Mouse (Mus musculus) limb, embryonic 11.5 days (tissue): ENCODE data around the gene Dffb. TPM values are rescaled to one million over a fixed set of nuclear protein-coding genes. Genes with fewer than 3 reads are reported as not detected.
"Not testable (repeated sequence)": the region's sequence is repeated elsewhere in the genome, so short reads cannot be mapped to it uniquely, and the experiment has no call there.

Experiments used
- ATAC-seq: fragments of 200-750 bp; cut with Nextera tagmentation; 2 replicates; pipeline ENCODE4 v1.8.0; 2017; ENCODE audit warnings: low read depth; ENCODE audit not compliant: insufficient number of reproducible peaks, low FRiP score, low TSS enrichment
- DNase-seq: peaks from one replicate; pipeline ENCODE4 v3.0.0-alpha.2; 2015; ENCODE audit warnings: low spot score
- H3K27ac ChIP-seq: fragments of 300-500 bp; sonication (generic); replicated peaks from 2 replicates; pipeline ENCODE4 v1.5.1; 2014; ENCODE audit warnings: low read depth, mild to moderate bottlenecking, low read length
- H3K27me3 ChIP-seq: fragments of 300-500 bp; sonication (generic); 2 replicates; pipeline ENCODE4 v1.6.1; 2014; ENCODE audit warnings: mild to moderate bottlenecking, low read length, mixed read lengths; ENCODE audit not compliant: control insufficient read depth, insufficient read depth
- H3K36me3 ChIP-seq: fragments of 300-500 bp; sonication (generic); 2 replicates; pipeline ENCODE4 v1.6.1; 2014; ENCODE audit warnings: mild to moderate bottlenecking, low read length, moderate library complexity, mixed read lengths; ENCODE audit not compliant: control insufficient read depth, insufficient read depth
- H3K4me1 ChIP-seq: fragments of 300-500 bp; sonication (generic); 2 replicates; pipeline ENCODE4 v1.6.1; 2014; ENCODE audit warnings: low read length, mixed read lengths; ENCODE audit not compliant: control insufficient read depth, insufficient read depth
- H3K4me2 ChIP-seq: fragments of 300-500 bp; sonication (generic); 2 replicates; pipeline ENCODE4 v1.6.1; 2014; ENCODE audit warnings: low read depth, mild to moderate bottlenecking, moderate library complexity; ENCODE audit not compliant: severe bottlenecking
- H3K4me3 ChIP-seq: fragments of 300-500 bp; sonication (generic); 2 replicates; pipeline ENCODE4 v1.5.1; 2014; ENCODE audit warnings: low read depth, low read length
- H3K9ac ChIP-seq: fragments of 300-500 bp; sonication (generic); 2 replicates; pipeline ENCODE4 v1.6.1; 2014; ENCODE audit warnings: mild to moderate bottlenecking, low read length
- H3K9me3 ChIP-seq: fragments of 300-500 bp; sonication (generic); 2 replicates; pipeline ENCODE4 v1.6.1; 2016; ENCODE audit warnings: low read length; ENCODE audit not compliant: control insufficient read depth
- WGBS: fragments of 180-500 bp; shearing (Covaris S2); extraction: QIAGEN DNeasy Blood & Tissue Kit; methylation state at CpG from one replicate; pipeline ENCODE4 v1.1.7; 2014; 5-methylcytosine and 5-hydroxymethylcytosine counted together
- polyA plus RNA-seq: library from polyadenylated mRNA; unstranded; fragments of >200 nt; fragmentation: Nextera tagmentation; extraction: Ambion mirVana; gene quantifications from 2 replicates; pipeline ENCODE4 v1.2.1, GENCODE M21; 2014

Dffb gene
- polyA plus RNA-seq, 1 experiment from 2014 or later, result 14.1 TPM

DNA sequence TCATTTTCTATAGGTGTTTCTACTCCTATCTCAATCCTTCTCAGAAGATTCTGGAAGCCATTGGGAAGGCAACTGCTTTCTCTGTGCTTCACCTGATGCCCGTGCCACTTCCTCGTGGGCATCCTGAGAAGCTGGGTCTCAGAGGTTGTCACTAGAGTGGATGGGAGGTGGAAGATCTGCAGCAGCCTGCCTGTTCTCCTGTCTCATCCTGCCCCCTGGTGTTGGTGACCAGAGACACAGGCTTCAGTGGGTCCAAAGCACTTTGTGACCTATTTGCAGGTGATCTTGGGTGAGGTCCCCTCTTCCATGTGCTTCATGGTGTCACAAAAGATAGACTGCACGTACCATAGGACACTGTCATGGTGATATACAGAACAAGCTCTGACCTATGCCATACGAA is 31.7 kb downstream of the Dffb start:
- Histone ChIP-seq H3K4me2 (no peak overlapping the region), H3K27ac (no peak overlapping the region), H3K4me3 (no peak overlapping the region), H3K27me3 (no peaks in the 10 kb centered on the region), H3K4me1 (peaks cover 5% of the 10 kb centered on the region; the same call in 1 of the 2 replicates), H3K36me3 (no peaks in the 10 kb centered on the region), H3K9ac (no peak overlapping the region), H3K9me3 (no peaks in the 10 kb centered on the region)
- 68% methylated on average over 4 of the region's 4 CpGs for WGBS
- DNase-seq (peak; percentile 50), ATAC-seq (no peak)

DNA sequence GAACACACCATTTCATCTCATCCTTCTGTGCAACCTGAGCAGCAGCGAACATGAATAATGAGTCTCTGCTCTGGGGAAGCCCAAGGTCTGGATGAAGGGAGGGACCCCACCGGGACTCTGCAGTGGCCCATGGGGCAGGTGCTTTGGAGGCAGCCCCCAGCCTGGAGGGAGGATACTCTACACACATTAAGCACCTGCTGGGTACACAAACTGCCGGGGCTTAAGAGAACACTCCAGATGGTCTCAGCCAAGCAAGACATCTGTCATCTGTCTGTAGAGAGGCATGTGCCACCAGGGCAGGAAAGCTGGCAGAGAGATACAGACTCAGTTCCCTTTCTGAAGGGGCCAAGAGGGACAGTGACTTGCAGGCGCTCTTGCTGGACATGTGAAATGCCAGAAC is 45.0 kb downstream of the Dffb start:
- Histone ChIP-seq H3K4me2 (no peak overlapping the region), H3K9me3 (no peaks in the 10 kb centered on the region), H3K4me1 (no peaks in the 10 kb centered on the region), H3K36me3 (no peaks in the 10 kb centered on the region), H3K27me3 (no peaks in the 10 kb centered on the region), H3K4me3 (no peak overlapping the region), H3K9ac (no peak overlapping the region), H3K27ac (no peak overlapping the region)
- no peak for DNase-seq
- 76% methylated on average over 4 of the region's 4 CpGs for WGBS
- no peak for ATAC-seq

DNA sequence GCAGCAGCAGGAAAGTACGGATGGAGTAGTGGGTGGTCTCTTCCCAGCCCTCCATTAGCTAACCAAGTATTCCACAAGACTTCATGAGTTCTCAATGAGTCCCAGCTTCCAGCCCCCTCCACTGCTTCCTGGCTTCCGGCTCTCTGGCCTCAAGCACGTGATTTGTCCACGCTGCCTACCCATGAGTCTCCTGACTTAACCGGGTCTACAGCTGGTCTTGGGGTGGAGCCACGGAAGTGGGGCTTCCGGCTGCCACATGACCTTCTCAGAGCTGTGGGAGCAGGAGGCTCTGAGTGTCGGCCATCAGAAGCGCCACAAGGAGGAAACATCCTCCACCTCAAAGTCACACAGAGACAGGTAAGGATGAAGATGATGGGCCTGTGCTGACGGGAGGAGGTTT is 45.5 kb downstream of the Dffb start:
- no peak for ATAC-seq

DNA sequence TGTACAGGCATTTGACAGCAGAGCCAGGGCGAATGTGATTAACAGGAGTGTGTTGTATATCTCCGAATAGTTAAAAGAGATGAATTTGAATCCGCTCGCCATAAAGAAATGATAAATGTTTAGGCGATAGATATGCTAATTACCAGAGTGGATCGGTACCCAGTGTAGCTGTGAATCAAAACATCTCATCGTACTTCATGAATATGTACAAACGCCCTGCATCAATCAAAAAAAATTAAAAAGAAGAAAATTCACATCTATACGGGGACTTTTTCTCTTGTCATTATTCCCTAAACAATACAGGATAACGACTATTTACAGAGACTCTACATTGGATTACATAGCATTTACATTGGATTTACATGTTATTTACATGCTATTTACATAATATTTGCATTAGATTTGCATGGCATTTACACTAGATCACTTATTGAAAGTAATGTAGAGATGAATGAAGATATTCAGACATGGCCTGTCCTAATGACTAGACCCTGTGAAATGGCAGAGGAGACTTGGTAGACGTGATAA is 46.1 kb downstream of the Dffb start:
- WGBS, result 86% methylated on average over 11 of the region's 11 CpGs
- ATAC-seq, result no peak
- Histone ChIP-seq H3K9me3 (no peaks in the 10 kb centered on the region), H3K4me1 (no peaks in the 10 kb centered on the region), H3K27ac (no peak overlapping the region), H3K4me3 (no peak overlapping the region), H3K27me3 (no peaks in the 10 kb centered on the region), H3K36me3 (no peaks in the 10 kb centered on the region), H3K9ac (no peak overlapping the region), H3K4me2 (no peak overlapping the region)
- DNase-seq, result no peak

More for the DNA sequence above, 45.5 kb downstream of the Dffb start:
- no peak for DNase-seq
- H3K27ac ChIP-seq, result no peak overlapping the region
- no peak overlapping the region for H3K4me3 ChIP-seq
- H3K36me3 ChIP-seq, result no peaks in the 10 kb centered on the region
- H3K9ac ChIP-seq, result no peak overlapping the region
- H3K9me3 ChIP-seq, result no peaks in the 10 kb centered on the region
- no peaks in the 10 kb centered on the region for H3K27me3 ChIP-seq
- no peaks in the 10 kb centered on the region for H3K4me1 ChIP-seq
- 70% methylated on average over 10 of the region's 10 CpGs for WGBS
- H3K4me2 ChIP-seq, result no peak overlapping the region

DNA sequence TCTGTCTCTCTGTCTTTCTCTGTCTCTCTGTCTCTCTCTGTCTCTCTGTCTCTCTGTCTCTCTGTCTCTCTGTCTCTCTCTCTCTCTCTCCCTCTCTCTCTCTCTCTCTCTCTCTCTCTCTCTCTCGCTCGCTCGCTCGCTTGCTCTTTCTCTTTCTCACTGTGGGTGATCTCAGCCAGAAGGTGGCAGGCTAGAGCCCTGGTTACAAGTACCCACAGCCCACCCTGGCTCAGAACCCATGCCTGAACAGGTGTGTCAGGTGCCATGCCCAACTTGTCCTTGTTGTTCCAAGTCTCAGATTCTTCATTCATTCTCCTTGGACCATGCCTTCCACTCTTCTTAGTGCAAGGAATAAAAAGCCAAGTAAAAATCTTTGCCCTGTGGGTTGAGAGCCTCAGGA is 52.8 kb downstream of the Dffb start:
- not testable (repeated sequence) for H3K9ac ChIP-seq, H3K4me2 ChIP-seq, H3K9me3 ChIP-seq, H3K36me3 ChIP-seq, ATAC-seq, H3K4me1 ChIP-seq, H3K4me3 ChIP-seq, DNase-seq, H3K27me3 ChIP-seq, H3K27ac ChIP-seq
- 40% methylated on average over 4 of the region's 4 CpGs for WGBS

DNA sequence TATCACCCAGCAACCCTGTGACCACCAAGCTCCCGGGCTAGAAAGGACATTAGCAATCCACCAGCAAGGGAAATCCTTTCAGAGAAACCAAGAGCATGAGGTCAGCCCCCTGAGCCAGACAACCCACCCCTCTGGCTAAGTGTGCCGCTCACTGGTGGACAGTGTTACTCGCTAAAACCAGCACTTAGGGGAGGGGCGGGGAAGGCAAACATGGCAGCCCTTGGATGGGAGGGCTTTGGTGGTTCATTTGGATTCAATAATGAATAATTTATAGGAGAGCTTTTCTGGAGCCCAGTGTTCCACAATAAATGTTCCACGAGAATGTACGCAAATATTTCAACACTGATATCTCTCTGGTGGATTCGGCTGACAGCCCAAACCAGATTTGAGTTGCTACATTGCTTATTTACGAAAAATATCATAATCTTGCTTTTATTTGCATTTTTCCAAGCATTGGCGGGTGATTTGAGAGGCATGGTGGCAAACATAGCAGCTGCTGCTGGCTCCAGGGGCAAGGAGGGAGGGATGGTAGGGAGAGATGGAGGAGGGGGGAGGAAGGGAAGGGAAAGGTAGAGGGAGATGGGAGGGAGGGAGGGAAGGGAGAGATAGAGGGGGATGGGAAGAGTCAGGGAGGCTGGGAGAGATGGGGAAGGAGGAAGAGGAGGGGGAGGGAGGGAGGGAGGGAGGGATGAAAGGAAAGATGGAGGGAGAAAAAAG is 54.3 kb downstream of the Dffb start:
- ATAC-seq, result no peak
- Histone ChIP-seq H3K4me1 (no peaks in the 10 kb centered on the region), H3K27me3 (no peaks in the 10 kb centered on the region), H3K9me3 (no peaks in the 10 kb centered on the region), H3K9ac (no peak overlapping the region), H3K36me3 (no peaks in the 10 kb centered on the region), H3K4me3 (no peak overlapping the region), H3K27ac (no peak overlapping the region), H3K4me2 (no peak overlapping the region)
- DNase-seq, result no peak
- 68% methylated on average over 9 of the region's 9 CpGs for WGBS

DNA sequence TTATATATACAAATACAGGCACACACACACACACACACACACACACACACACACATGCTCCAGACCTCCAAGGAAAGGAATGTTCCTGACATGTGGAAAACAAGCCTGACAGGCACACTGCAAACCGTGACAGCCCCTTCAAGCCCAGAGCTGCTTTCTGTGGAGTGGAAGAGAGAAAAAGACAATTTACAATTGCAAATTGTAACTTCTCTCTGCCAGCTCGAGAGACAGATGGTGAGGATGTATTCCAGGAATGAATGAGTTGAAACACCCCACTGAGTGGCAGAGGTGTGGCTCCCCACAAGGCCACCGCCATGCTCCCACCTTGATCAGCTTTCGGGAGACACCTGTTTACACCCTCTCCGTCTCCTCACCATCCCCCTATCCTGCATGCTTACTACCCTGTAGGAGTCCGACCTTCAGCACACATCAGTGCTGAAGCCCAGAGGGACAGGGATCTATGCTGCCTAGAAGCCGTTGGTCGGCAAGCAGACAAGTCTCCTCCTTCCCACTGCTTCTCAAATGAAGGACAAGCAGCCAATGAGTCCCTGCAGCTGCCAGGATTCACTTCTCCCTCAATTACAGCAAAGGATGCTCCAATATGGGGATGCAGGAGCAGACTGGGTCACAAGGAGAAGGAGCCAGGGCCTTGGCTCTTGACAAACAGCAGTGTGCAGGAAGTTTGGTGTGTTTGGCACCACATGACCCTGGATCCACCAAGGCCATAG is 57.0 kb downstream of the Dffb start:
- Histone ChIP-seq H3K9ac (no peak overlapping the region), H3K4me3 (no peak overlapping the region), H3K27ac (no peak overlapping the region), H3K27me3 (no peaks in the 10 kb centered on the region), H3K9me3 (no peaks in the 10 kb centered on the region), H3K4me1 (no peaks in the 10 kb centered on the region), H3K4me2 (no peak overlapping the region), H3K36me3 (no peaks in the 10 kb centered on the region)
- no peak for ATAC-seq
- DNase-seq, result no peak
- 47% methylated on average over 8 of the region's 8 CpGs for WGBS
